Mouse (Mus musculus): ENCODE results near the gene Gal3st3. TPM values are rescaled to one million over a fixed set of nuclear protein-coding genes. Genes with fewer than 3 reads are reported as not detected.

Gal3st3 gene
- polyA plus RNA-seq, 1 experiment from 2014 or later, result not detected

DNA sequence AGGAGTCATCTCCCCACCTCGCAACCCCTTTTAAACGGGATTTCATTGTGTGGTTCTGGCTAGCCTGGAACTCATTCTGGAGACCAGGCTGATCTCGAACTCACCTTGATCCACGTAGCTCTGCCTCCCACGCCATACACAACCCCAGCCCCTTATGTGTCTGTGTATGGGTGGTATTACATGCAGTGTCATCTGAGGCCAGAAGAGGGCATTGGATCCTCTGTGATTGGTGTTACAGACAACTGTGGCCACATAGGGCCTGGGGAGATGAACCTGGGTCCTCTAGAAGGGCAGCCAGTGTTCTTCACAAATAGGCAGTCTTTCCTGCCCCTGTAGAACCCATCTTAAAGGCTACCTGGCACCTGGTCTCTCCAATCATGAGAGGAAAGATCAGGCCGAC, 8.1 kb downstream of the Gal3st3 start:
- POLR2A ChIA-PET, result no interaction called here
- TF ChIP-seq CTCF (IDR thresholded peaks at IDR 0.05), result peak; percentile 70
- in situ Hi-C loops (cut with MboI; ENCODE audit: low pct_unique_long_range_greater_than_20kb), result no loop called here
- DNase-seq (ENCODE audit: low read depth, low spot score), result no peak
- ATAC-seq, result no peak
- no peaks in the 10 kb centered on the region for H3K27me3 ChIP-seq
- CTCF ChIA-PET, result interaction anchor here (1.9 kb wide), 1 partner anchor 10 kb away, joined by 5 read pairs; the partner anchor contains the start of gene Sf3b2

DNA sequence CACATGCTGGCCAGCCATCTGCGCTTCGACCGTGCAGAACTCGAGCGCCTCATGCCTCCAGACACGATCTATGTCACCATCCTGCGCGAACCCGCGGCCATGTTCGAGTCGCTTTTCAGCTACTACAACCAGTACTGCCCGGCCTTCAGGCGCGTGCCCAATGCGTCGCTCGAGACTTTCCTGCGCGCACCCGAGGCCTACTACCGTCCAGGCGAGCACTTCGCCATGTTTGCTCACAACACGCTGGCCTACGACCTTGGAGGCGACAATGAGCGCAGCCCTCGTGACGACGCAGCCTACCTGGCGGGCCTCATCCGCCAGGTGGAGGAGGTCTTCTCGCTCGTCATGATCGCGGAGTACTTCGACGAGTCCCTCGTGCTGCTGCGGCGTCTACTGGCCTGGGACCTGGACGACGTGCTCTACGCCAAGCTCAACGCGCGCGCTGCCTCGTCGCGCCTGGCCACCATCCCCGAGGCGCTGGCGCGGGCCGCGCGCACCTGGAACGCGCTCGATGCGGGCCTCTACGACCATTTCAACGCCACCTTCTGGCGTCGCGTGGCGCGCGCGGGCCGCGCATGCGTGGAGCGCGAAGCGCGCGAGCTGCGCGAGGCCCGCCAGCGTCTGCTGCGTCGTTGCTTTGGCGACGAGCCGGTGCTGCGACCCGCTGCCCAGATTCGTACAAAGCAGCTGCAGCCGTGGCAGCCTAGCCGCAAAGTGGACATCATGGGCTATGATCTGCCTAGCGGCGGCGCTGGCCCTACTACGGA, 9.0 kb downstream of the Gal3st3 start:
- POLR2A ChIA-PET, result no interaction called here
- no peaks in the 10 kb centered on the region for H3K27me3 ChIP-seq
- no peak for TF ChIP-seq CTCF (IDR thresholded peaks at IDR 0.05)
- ATAC-seq, result no peak
- DNase-seq (ENCODE audit: low read depth, low spot score), result no peak
- in situ Hi-C loops (cut with MboI; ENCODE audit: low pct_unique_long_range_greater_than_20kb), result no loop called here
- CTCF ChIA-PET, result interaction anchor here (1.9 kb wide), 1 partner anchor 11 kb away, joined by 5 read pairs; the partner anchor contains the start of gene Sf3b2

DNA sequence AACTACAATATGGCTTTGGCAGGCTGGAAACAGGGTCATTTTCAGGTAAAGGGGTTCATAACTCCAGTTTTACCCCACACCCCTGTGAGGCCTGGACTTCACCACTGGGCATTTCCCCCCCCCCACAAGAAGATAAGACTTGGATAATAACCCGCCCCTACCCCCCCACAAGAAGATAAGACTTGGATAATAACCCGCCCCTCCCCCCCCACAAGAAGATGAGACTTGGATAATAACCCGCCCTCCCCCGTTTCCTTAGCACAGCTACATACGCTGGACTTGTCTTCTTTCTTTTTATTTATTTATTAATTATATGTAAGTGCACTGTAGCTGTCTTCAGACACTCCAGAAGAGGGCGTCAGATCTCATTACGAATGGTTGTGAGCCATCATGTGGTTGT, 10.9 kb downstream of the Gal3st3 start:
- DNase-seq (ENCODE audit: low read depth, low spot score) (no peak), ATAC-seq (no peak)
- no peaks in the 10 kb centered on the region for H3K27me3 ChIP-seq
- TF ChIP-seq CTCF (IDR thresholded peaks at IDR 0.05), result no peak
- CTCF ChIA-PET, result no interaction called here
- POLR2A ChIA-PET, result no interaction called here
- in situ Hi-C loops (cut with MboI; ENCODE audit: low pct_unique_long_range_greater_than_20kb), result no loop called here

DNA sequence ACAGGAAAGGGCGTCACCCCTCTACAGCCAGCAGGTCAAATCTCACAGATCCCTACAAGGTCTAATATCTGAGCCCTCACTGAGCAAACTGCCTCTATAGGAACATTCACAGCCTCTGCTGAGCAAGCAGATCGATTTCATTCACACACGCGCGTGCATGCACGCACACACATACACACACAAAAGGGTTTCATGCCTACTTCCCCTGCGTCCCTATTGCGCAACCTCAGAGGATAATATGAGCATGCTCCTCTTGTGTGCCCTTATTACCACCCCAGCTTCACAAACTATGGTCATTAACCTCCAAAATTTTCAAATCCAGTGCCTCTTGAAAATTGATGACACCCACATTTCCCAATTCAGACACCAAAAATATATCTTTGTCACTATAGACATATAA, 15.1 kb downstream of the Gal3st3 start:
- ATAC-seq, result no peak
- TF ChIP-seq CTCF (IDR thresholded peaks at IDR 0.05), result no peak
- no peak for DNase-seq (ENCODE audit: low read depth, low spot score)
- no peaks in the 10 kb centered on the region for H3K27me3 ChIP-seq
- ChIA-PET CTCF (interaction anchor here (0.7 to 1.7 kb wide), 3 partner anchors 13 to 162 kb away, joined by 3 to 6 read pairs (median 3); no protein-coding TSS in a partner anchor), POLR2A (no interaction called here)
- in situ Hi-C loops (cut with MboI; ENCODE audit: low pct_unique_long_range_greater_than_20kb), result no loop called here

DNA sequence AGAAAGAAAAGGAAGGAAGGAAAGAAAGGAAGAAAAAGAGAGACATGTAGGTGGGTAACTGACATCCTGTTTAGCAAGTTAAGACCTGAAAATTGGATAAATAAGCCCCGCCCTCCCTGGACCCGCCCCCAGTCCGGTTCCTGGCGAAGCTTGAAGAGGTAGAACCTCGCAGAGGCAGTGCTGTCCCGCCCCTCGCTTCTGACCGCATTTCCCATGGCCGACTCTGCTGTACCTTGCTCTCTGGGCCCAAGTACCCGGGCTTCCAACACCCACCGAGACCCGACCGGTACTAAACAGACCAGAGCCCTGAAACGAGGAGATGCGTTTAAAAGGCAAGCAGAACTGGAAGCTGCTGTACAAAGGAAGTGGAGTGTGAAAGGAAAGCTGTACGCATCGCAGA, 25.7 kb downstream of the Gal3st3 start:
- no peak for TF ChIP-seq CTCF (IDR thresholded peaks at IDR 0.05)
- POLR2A ChIA-PET, result interaction anchor here (0.9 kb wide), 1 partner anchor 24 kb away, joined by 3 read pairs; no protein-coding TSS in a partner anchor
- no peak for DNase-seq (ENCODE audit: low read depth, low spot score)
- CTCF ChIA-PET, result no interaction called here
- no peak for ATAC-seq
- peaks cover 5% of the 10 kb centered on the region for H3K27me3 ChIP-seq
- in situ Hi-C loops (cut with MboI; ENCODE audit: low pct_unique_long_range_greater_than_20kb), result no loop called here

DNA sequence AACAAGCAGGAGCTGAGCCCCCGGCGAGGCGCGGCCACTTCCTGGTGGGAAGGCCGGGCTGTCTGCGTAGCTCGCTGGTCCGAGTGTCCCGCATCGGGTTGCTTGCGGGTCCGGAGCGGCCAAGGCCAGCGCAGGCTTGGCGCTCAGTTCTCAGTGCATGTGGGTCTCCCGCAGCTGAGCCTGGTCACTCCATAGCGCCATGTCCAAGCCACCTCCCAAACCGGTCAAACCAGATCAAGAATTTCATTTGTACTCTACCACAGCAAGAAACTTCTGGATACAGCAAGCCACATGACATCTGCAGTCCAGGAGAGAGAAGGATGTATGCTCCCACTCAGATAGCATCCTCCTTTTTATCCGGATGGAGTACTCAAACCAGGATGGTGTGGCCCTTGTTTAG, 29.8 kb downstream of the Gal3st3 start:
- H3K27me3 ChIP-seq, result peaks cover 5% of the 10 kb centered on the region
- ATAC-seq (no peak), DNase-seq (ENCODE audit: low read depth, low spot score) (no peak)
- in situ Hi-C loops (cut with MboI; ENCODE audit: low pct_unique_long_range_greater_than_20kb), result no loop called here
- no peak for TF ChIP-seq CTCF (IDR thresholded peaks at IDR 0.05)
- CTCF ChIA-PET, result interaction anchor here (1.0 kb wide), 1 partner anchor 119 kb away, joined by 3 read pairs; no protein-coding TSS in a partner anchor
- POLR2A ChIA-PET, result no interaction called here

DNA sequence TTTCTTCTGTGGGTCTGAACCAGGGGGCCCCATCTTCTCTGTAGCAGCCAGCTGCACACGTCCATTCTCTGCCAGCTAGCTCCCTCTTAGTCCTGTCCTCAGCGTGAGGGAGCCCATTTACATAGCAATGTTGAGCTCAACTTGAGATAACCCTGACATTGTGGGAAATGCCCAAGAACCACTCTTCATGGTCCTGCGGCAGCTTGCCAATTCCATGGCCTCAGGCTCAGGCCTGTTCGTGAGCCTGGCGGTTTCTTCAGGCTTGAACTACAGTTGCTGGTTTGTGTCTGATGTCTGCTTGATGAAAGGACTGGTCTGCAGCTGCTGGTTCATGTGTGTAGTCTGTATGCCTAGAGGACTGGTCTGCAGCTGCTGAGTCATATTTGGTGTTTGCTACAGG, 36.6 kb downstream of the Gal3st3 start:
- ATAC-seq (no peak), DNase-seq (ENCODE audit: low read depth, low spot score) (no peak)
- no peaks in the 10 kb centered on the region for H3K27me3 ChIP-seq
- TF ChIP-seq CTCF (IDR thresholded peaks at IDR 0.05), result no peak
- in situ Hi-C loops (cut with MboI; ENCODE audit: low pct_unique_long_range_greater_than_20kb), result no loop called here
- CTCF ChIA-PET, result interaction anchor here (1.0 to 1.3 kb wide), 2 partner anchors 14 to 154 kb away, joined by 3 to 4 read pairs; partner anchors contain the start of gene Mus81
- POLR2A ChIA-PET, result no interaction called here

DNA sequence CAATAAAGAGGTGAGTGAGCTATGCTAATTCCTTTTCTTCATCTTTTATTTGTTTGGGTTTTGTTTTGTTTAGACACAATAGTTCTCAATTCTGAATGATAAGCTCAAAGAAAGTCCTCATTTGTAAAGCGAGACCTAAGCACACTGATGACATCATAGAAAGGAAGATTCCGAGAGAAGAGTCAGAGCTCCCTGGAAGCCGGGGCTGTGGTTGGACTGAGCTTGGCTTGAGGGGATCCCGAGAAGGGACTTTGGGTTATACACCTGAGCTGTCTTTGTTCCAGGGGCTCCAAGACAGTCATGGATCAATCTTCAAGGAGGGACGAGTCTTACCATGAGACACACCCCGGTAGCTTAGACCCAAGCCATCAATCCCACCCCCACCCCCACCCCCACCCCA, 37.3 kb downstream of the Gal3st3 start, which contains the start of gene Catsper1:
Gene Catsper1, plus strand, starts transcription at position 301 of the 400 bp plus-strand sequence.
- ChIA-PET CTCF (interaction anchor here (1.0 to 1.3 kb wide), 2 partner anchors 14 to 153 kb away, joined by 3 to 4 read pairs; partner anchors contain the start of gene Mus81), POLR2A (no interaction called here)
- in situ Hi-C loops (cut with MboI; ENCODE audit: low pct_unique_long_range_greater_than_20kb), result no loop called here
- no peaks in the 10 kb centered on the region for H3K27me3 ChIP-seq
- no peak for ATAC-seq
- DNase-seq (ENCODE audit: low read depth, low spot score), result no peak
- TF ChIP-seq CTCF (IDR thresholded peaks at IDR 0.05), result no peak

DNA sequence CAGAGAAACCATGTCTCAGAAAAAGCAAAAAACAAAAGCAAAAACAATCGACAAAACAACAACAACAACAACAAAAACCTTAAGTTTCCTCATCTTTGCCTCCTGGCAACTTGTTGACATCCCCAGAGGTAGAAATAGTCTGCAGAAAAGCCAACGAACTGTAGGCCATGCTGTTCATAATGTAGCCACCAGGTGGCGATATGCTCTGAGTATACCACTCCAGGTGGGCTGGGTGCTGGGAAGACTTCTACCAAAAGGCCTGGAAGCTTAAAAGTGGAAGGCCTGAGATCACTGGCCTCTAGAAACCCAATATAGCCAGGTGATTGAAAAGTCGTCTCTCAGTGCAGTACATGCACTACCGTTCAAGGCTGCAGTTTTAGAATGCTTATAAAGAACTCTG, 39.8 kb downstream of the Gal3st3 start:
- DNase-seq (ENCODE audit: low read depth, low spot score) (peak; percentile 27), ATAC-seq (no peak)
- in situ Hi-C loops (cut with MboI; ENCODE audit: low pct_unique_long_range_greater_than_20kb), result no loop called here
- POLR2A ChIA-PET, result interaction anchor here (0.7 to 1.0 kb wide), 3 partner anchors 28 to 151 kb away, joined by 3 to 4 read pairs (median 3); partner anchors contain the start of gene Eif1ad
- no peaks in the 10 kb centered on the region for H3K27me3 ChIP-seq
- peak; percentile 95 for TF ChIP-seq CTCF (IDR thresholded peaks at IDR 0.05)
- CTCF ChIA-PET, result interaction anchor here (0.6 to 1.7 kb wide), 13 partner anchors 9 to 822 kb away, joined by 3 to 16 read pairs (median 3); partner anchors contain the start of genes Banf1, Cst6 and Eif1ad

DNA sequence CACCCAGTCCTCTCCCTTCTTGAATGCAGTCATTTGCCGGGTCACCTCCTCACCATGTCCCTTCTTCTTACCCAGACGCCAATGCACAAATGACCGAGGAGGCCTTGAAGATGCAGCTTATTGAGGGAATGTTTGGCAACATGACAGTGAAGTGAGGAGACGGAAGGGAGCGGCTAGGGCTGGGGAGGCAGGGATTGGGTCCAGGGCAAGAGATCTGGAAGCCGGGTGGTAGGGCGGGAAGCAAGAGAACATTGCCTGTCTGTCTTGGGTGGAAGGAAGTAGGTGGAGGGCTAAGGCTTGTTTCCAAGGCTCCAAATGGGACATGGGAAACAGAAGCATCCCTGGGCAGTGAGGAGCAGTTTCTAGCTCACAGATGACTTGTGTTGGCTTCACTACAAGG, 43.2 kb downstream of the Gal3st3 start:
- ATAC-seq (no peak), DNase-seq (ENCODE audit: low read depth, low spot score) (no peak)
- POLR2A ChIA-PET, result no interaction called here
- in situ Hi-C loops (cut with MboI; ENCODE audit: low pct_unique_long_range_greater_than_20kb), result no loop called here
- no peaks in the 10 kb centered on the region for H3K27me3 ChIP-seq
- CTCF ChIA-PET, result no interaction called here
- no peak for TF ChIP-seq CTCF (IDR thresholded peaks at IDR 0.05)
